Mouse (Mus musculus) brain, embryonic 14.5 days (tissue): ENCODE measurements around the gene Angel1. TPM values are rescaled to one million over a fixed set of nuclear protein-coding genes. Genes with fewer than 3 reads are reported as not detected.

Experiments used
- DNase-seq: peaks from one replicate; pipeline ENCODE4 v3.0.0-alpha.2; 2011; ENCODE audit warnings: low read depth
- CTCF ChIP-seq: fragments of 200-500 bp; IDR thresholded peaks from 2 replicates; pipeline ENCODE4 v1.5.1; 2012; ENCODE audit warnings: inconsistent platforms, mild to moderate bottlenecking, moderate library complexity, borderline replicate concordance; ENCODE audit not compliant: insufficient read depth, insufficient read length; ENCODE audit errors: extremely low read depth
- POLR2A ChIP-seq: fragments of 200-500 bp; IDR thresholded peaks from 2 replicates; pipeline ENCODE4 v1.6.1; 2012; ENCODE audit warnings: mild to moderate bottlenecking, inconsistent platforms, borderline replicate concordance; ENCODE audit not compliant: poor library complexity, insufficient read depth, insufficient read length, severe bottlenecking; ENCODE audit errors: extremely low read depth
- polyA plus RNA-seq: library from polyadenylated mRNA; depleted of rRNA; stranded (reverse); fragments of >200 nt; gene quantifications from 2 replicates; pipeline ENCODE4 v1.2.3, GENCODE M21; 2012

Gene Angel1
- polyA plus RNA-seq, 1 experiment: 17.3 TPM

DNA sequence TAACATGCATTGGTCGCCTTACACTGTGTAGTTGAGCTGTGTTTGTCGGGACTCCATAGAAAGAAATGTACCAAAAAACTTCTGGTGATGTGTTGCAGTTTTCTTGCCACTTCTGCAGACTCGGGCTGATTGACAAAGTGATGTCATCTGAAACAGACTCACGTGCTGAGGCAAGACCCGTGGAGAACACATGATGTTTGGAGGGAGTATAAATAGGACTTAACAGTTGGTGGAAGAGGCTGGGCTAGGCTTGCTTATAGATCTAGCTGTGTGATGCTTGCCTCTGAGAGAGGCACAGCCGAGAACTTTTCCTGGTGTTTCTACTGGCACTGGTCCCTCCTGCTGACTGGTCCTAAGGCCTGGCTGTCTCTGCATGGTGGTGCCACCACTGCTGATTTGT lies 37.8 kb upstream of the Angel1 start:
- DNase-seq: no peak
- TF ChIP-seq CTCF (no peak), POLR2A (no peak)

DNA sequence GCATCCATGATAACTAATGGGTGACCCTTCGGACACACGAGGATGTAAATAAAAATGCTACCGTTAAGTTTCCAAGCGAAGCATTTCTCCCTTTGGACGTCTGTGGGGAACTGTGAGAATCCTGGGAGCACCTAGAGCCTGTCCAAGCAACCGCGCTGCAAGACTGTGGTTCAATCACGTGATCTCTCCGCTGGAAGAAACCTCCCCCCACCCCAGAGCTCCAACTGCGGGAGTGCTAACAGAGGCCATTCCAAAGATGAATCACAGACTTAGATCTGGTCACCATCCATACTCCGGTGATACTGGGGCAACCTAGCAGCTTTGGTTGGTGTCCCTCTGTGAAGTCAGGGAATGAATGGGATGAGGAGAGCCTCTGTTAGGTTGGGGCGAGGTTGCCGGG lies 34.8 kb upstream of the Angel1 start:
- TF ChIP-seq CTCF (no peak), POLR2A (no peak)
- DNase-seq: no peak

DNA sequence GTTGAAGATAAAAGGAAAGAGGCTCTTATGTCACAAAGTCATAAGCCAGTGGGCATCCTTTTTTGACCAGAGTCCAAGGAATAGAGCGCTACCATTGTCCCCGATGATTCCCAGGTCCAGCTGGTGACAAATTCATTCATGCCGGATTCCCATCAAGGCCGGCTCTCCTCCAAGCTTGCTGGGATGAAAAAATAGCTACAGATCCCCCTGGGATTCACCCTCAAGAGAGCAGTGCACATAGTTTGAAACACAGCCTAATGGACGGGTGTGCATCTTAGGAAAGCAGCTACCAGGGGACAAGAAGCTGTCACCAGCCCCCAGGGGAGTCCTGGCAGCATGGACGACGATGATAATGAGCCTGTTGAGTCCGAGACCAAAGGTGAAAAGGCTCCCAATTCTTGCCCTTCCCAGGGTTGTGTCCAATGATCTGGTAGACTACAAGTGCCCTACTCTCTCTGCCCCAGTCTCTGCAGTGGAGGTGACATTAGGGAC lies 8.1 kb upstream of the Angel1 start, which contains the start of gene Lrrc74a:
TSS of gene Lrrc74a (plus strand) at position 51 of the 492 bp plus-strand sequence.
- DNase-seq: no peak
- TF ChIP-seq POLR2A (no peak), CTCF (no peak)

DNA sequence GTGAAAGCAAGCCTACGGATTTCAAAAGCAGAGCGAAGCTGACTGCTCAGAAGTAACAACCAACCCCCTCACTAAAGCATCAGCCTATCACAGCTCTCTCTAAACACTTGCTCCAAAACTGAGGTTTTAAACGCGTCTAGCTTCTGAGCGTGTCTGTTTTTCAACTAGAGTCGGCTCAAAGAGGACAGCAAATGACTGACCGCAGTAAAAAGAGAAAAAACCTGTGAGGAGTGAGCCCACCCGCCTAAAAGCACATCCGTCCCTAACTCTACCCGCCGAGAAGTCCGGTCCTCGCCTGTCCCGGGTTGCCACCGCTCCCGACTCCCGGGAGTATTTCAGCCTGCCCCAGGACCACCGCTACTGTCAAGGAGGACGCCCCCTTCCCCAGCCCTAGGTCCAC lies 554 bp downstream of the Angel1 start:
- TF ChIP-seq POLR2A (no peak), CTCF (no peak)
- DNase-seq: peak; percentile 77

DNA sequence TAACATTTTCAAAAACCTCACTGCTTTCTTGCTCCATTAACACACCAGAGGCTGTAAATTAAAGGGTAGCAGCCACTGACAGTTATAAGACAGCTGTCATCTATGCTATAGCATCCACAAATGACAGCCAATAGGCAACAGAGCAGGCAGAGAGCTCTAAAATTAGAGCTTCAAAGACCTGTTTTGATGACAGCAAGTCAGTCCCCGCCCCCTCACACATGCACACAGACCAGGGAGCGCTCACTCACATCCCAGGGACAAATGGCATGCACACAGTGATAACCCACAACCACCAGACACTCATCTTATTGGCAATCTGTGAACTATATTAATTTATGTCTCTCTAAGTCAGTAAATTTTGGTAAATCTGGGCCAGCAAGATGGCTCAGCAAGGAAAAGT lies 2.0 kb downstream of the Angel1 start:
- no peak for TF ChIP-seq POLR2A
- DNase-seq: peak; percentile 63

DNA sequence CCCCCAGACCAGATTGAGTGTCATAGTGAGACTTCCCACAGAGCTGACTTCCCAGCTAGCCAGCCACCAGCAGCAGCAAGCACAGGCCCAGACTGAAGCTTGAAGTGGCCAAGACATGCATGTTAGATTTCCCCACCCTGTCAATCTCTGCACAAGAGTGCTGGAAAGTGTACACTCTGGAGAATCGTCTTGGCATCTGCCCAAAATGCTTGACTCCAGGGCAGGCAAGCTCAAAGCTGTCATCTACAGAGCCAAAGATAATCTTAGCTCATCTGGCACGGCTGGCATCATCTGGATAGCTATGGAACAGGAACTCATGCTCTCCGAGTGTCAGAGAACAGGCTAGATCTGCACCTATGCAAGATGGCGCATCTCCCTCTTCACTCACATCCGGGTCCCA lies 4.8 kb downstream of the Angel1 start:
- DNase-seq: peak; percentile 55

DNA sequence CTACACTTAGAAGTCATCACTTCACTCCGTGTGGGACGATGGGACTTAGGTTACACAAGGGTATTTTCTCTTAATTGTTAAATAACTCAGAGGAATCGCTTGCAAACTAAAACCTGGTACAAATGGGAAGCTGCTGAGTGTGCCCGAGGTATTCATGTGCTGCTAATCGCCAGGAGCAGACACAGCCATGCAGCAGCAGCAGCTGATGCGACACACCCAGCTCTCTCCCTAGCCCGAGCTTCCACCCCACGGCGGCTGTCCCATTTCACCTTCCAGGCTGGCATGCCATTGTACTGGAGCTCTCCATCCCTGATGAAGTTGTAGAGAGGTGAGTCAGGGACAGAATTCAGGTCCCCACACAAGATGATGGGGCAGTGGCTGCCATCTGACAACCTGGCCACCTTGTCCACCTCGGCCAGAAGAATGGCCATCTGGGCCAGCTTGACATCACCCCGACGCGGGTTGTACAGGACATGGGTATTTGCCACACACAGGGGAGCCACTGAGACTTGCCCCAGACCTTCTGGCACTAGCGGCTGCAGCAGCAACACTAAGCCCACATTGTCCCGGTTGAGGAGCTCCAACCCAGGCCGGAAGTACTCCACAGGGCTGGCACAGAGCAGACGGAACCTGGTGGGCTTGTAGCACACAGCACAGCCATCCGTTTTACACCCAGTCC lies 6.2 kb downstream of the Angel1 start:
- TF ChIP-seq POLR2A (no peak), CTCF (no peak)
- no peak for DNase-seq

More for the DNA sequence above, 4.8 kb downstream of the Angel1 start:
- no peak for TF ChIP-seq CTCF
- TF ChIP-seq POLR2A: no peak

DNA sequence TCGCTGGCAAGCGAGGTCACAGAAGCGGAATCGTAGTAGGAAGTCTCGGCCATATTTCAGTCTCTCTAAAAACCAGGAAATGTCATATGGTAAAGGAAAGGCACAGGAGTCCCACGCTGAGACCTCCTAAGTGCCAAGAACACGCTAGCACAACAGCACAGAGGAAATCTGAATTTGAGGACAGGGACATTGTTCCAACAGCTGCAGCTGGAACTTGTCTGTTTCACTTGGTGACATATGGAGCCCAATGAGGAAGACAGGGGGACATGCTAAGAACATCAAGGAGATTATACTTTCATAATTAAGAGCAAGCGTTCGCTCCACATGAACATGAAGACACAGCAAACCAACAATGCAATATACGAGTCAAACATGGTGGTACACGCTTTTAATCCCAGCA lies 9.3 kb downstream of the Angel1 start:
- TF ChIP-seq CTCF: no peak
- no peak for TF ChIP-seq POLR2A
- DNase-seq: no peak

DNA sequence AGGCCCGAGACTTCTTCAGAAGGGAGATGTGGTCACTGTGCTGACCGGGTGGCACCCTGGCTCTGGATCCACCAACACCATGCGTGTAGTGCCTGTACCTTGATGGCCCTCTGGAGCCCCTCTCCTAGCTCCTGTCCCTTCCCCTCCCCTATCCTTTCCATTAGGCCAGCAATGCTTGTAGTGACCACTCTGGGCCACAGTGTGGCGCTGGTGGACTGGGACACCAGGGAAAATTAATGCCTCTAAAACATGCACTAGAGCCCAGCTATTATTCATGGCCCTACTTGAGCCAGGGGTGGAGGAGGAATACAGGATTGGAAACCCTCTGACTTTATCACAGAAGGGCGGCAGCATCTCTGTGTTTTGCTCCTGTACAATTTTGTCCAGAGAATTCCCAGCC lies 10.9 kb downstream of the Angel1 start:
- peak; percentile 59 for DNase-seq
- TF ChIP-seq CTCF (peak; percentile 73), POLR2A (no peak)

DNA sequence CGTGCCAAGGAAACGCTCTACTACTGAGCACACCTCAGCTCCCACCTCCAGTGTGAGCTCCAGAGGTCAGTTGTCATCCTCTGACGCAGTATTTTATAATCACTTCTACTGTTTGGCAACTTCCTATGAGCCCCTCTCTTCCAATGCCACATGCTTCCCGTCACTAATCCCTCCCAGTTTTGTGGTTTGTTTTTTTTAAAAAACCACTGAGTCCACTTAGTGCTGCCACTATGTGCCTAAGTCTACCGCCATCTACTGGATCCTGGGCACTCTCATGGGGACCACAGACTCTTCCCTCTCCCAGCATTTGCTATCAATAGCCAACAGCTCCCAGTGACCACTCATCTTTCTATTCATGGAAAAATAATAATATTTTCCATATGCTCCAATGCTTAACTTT lies 12.2 kb downstream of the Angel1 start:
- TF ChIP-seq POLR2A (no peak), CTCF (peak; percentile 37; the same call in 1 of the 2 replicates)
- DNase-seq: peak; percentile 42

DNA sequence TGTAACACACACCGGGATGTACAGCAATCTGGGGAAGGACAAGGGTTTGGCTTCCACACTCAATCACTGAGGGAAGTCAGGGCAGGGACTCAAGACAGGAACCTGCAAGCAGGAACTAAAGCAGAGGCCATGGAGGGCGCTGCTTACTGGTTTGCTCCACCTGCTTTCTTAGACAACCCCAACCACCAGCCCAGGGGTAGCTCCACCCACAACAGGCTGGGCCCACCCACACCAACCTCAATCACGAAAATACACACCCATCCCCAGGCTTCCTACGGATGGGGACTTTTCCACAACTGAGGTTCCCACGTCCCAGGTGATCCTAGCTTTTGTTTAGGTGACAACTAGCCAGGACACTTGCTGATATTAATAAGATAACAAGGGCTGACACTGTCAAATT lies 20.4 kb downstream of the Angel1 start:
- TF ChIP-seq CTCF: no peak
- TF ChIP-seq POLR2A: no peak
- no peak for DNase-seq

DNA sequence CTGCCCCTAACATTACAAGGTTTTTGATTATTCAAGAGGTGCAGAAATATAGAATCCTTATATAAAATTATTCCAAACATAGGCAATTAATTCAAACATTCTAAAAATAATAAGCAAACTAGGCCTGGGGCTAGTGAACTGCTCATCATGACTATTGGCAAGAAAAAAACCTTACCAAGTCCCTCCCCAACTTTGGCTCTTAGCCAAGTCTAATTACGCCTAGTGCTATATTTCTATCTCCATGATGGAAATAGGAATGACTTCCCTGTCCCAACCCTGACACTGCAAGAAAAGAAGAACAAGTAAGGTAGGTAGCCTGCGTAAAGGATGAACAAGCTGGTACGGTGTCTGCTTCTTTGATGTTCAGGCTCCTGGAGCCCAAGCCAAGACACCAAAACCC lies 23.6 kb downstream of the Angel1 start:
- TF ChIP-seq POLR2A (no peak), CTCF (no peak)
- peak; percentile 59 for DNase-seq

DNA sequence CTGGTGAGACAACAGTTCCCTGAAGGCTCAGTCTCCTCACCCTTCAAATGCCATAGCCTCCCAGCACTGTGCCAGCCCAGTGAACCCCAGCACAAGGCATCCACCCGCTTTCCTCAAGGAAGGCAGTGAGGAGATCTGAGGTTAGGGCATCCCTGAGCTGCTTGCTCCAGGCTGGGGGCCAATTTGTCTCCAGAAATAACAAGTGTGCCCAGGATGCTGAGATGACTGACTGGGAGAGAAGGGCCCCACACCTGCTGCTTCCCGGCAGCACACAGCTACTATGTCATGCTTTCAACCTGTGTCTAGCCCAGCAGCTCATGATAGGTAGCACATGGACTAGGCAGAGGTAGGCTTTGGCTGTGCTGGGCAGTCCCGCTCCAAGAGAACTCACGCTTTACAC lies 24.8 kb downstream of the Angel1 start:
- TF ChIP-seq POLR2A (no peak), CTCF (no peak)
- DNase-seq: no peak

DNA sequence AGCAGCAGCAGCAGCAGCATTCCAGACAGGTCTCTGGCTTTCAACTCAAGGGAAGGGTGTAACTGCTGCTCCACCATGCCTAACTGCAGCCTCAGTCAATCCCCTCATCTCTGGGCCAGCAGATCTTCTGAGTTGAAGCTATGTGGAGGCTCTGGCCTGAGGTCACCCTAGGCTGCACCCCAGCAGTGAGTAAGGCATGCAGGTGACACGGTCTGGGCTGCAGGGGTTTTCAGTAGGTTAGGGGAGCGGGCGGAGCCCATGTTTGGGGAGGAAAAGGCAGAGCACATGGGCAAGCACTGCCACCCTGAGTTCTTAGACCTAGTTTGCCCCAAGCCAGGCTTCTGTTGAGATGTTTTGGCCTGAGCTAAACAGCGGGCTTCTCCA lies 25.3 kb downstream of the Angel1 start:
- no peak for DNase-seq
- TF ChIP-seq CTCF (no peak), POLR2A (no peak)
